Mouse (Mus musculus) macrophage (primary cell): Measurements from ENCODE around the gene Wdr12. TPM values are rescaled to one million over a fixed set of nuclear protein-coding genes. Genes with fewer than 3 reads are reported as not detected.
"Not testable (repeated sequence)": the region's sequence is repeated elsewhere in the genome, so short reads cannot be mapped to it uniquely, and the experiment has no call there.

Experiments used
- H3K27ac ChIP-seq: fragments of 350-480 bp; formaldehyde crosslinking; 2 replicates; pipeline ENCODE4 v1.9.0; 2021
- H3K36me3 ChIP-seq: fragments of 350-480 bp; formaldehyde crosslinking; 2 replicates; pipeline ENCODE4 v1.9.0; 2021; ENCODE audit errors: inconsistent target
- H3K4me3 ChIP-seq: fragments of 350-480 bp; formaldehyde crosslinking; 2 replicates; pipeline ENCODE4 v1.9.0; 2021; ENCODE audit errors: inconsistent target
- H3K79me2 ChIP-seq: fragments of 350-480 bp; formaldehyde crosslinking; 2 replicates; pipeline ENCODE4 v1.9.0; 2021; ENCODE audit errors: inconsistent target
- WGBS: methylation state at CpG from one replicate; pipeline ENCODE4 v1.1.7; 2026; ENCODE audit warnings: inconsistent platforms; ENCODE audit not compliant: missing documents; 5-methylcytosine and 5-hydroxymethylcytosine counted together
- polyA plus RNA-seq: library from polyadenylated mRNA; stranded (reverse); fragments of 250-400 nt; gene quantifications from 3 replicates; pipeline ENCODE4 v1.2.4, GENCODE M21; 2018; ENCODE audit warnings: inconsistent platforms
- total RNA-seq, 78 experiments: library from RNA; depleted of rRNA; stranded (reverse); fragments of 250-400 nt; gene quantifications; 1 replicate in 9 of 78; 2 replicates in 24 of 78; 3 replicates in 43 of 78; 4 replicates in 2 of 78; pipeline ENCODE4 v1.2.4; 2018; ENCODE audit warnings: inconsistent platforms in 56 of 78

Gene Wdr12
- 10 to 100 TPM in 15 of 26 experiments, 1 to 10 TPM in 11; 2.6 to 56.7 (median 15.1) TPM for total RNA-seq (2018; cell fraction: chromatin; rRNA removed)
- 10 to 100 TPM in 1 of 26 experiments, 1 to 10 TPM in 25; 4.2 to 10.1 (median 8.3) TPM for total RNA-seq (2018; cell fraction: cytosol; rRNA removed)
- total RNA-seq (2018; cell fraction: nucleus; rRNA removed), result 10 to 100 TPM in 9 of 26 experiments, 1 to 10 TPM in 17; 1.9 to 29.3 (median 5.9) TPM
- 9.2 to 17.4 TPM (median 16.3 TPM) in 3 replicates for polyA plus RNA-seq

DNA sequence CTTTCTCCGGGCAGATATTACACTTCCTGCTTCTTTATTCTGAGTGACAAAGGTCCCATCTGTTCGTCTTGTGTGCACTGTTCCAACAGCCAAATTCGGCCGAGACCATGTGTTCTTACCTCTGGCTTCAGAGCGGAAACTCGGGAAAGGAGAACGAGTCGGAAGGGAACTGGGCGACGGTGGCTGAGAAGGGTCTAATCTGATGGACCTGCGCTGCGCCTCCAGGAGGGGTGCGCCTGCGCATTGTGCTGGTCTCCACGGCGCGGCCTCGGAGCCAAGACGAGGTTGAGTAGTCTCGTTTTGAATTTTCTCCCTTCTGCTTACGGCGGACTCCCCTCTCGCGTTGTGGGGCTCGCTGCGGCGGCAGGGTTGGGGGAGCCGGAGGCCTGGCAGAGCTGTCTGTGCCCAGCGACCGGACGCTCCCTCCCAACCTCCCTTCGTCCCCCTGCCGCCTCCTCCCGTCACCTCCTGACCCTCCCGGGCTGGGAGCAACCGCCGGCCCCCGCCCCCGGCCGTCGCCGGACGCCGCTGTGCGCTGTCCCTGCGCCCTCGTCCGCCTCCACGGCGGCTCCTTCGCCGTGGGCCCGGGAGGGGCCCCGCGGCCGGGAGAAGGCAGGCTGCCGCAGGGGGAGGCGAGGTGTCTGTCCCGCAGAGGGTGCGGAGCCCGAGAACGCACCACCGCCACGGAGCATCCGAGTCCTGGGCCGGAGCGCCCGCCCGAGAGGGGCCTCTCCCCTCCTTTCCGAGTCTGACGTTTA lies at the start of gene Wdr12, which contains the start of gene Carf:
Gene Wdr12 (minus strand): TSS at position 622 of the 758 bp plus-strand sequence.
Gene Carf (plus strand): TSS at position 224 of the 758 bp plus-strand sequence.
- peak within 1 kb of the TSS; percentile 86 for H3K4me3 ChIP-seq
- H3K79me2 ChIP-seq, result peaks cover 17% of the 10 kb centered on the region; the same call in 1 of the 2 replicates
- H3K27ac ChIP-seq, result peak within 1 kb of the TSS; percentile 77
- WGBS, result 2% methylated on average over 67 of the region's 71 CpGs
- H3K36me3 ChIP-seq, result peaks cover 6% of the 10 kb centered on the region; the same call in 1 of the 2 replicates

DNA sequence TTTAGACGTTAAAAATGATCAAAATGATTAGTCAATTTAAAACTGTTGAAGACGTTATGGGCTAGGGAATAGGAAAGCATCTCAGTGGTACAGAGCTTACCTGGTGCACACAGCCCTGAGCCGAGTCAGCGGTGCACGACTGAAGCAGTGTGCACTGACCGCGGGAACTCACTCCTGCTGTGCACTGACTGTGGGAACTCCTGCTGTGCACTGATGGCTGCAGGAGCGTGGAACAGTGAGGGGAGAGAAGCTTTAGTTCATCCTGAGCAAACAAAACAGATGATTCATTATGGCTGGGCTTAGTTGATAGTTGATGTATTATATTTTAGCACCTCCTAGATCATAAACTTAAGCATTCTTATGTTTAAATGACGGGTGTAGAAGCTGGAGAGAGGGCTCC lies 38.9 kb upstream of the Wdr12 start:
- Histone ChIP-seq H3K79me2 (no peaks in the 10 kb centered on the region), H3K27ac (no peak overlapping the region), H3K4me3 (no peak overlapping the region), H3K36me3 (no peaks in the 10 kb centered on the region)
- WGBS, result 89% methylated on average over 9 of the region's 9 CpGs

DNA sequence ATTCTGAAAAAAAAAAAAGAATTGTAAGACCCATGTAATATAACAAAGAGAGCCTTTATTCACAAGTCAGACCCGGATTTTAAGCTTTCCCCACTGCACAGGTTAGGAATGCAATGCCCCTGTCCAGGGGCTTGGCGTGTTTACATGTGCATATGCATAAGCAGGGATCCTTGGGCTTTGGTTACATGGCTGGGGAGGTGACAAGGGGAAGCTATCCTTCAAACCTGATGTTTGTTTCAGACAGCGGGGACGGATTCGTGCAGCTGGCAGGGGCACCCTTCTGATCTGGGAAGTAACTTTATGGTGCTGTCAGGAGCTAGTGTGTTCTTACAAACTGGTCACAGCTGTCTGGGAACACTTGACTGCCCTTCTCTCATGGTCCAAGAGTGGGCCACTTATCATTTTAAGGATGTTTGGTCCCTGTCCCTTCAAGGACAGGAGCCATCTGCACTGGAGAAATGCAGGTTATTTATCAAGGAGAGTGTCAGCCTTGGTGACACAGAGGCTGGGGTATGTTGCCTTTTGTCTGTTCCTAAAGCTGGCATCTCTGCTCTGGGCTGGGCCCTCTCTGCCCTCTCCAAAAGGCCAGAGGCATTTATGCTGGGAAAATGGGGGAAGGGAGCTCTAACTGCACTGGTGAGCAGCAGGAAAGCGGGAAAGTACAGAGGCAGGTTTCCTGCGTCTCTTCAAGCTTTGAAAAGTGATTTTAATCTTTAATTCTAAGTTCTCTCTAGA lies 19.4 kb upstream of the Wdr12 start:
- no peaks in the 10 kb centered on the region for H3K79me2 ChIP-seq
- no peak overlapping the region for H3K27ac ChIP-seq
- WGBS, result 91% methylated on average over 7 of the region's 7 CpGs
- no peaks in the 10 kb centered on the region for H3K36me3 ChIP-seq
- H3K4me3 ChIP-seq, result no peak overlapping the region

DNA sequence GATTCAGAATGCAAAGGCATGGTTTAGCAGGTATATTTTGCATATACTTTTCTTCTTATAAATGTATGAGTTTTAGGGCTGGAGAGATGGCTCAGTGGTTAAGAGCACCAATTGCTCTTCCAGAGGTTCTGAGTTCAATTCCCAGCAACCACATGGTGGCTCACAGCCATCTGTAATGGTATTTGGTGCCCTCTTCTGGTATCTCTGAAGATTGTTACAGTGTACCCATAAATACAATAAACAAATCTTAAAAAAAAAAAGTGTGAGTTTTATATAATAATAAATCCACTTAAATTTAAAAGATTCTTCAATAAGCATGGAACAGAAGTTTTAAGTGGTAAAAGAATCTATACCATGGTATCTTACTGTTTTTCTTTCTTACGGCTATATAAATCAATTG lies 6.1 kb upstream of the Wdr12 start:
- whole genome bisulfite sequencing, result 100% methylated on average over 1 of the region's 1 CpGs
- Histone ChIP-seq H3K27ac (no peak overlapping the region), H3K79me2 (no peaks in the 10 kb centered on the region; the same call in 1 of the 2 replicates), H3K4me3 (no peak overlapping the region), H3K36me3 (no peaks in the 10 kb centered on the region; the same call in 1 of the 2 replicates)

DNA sequence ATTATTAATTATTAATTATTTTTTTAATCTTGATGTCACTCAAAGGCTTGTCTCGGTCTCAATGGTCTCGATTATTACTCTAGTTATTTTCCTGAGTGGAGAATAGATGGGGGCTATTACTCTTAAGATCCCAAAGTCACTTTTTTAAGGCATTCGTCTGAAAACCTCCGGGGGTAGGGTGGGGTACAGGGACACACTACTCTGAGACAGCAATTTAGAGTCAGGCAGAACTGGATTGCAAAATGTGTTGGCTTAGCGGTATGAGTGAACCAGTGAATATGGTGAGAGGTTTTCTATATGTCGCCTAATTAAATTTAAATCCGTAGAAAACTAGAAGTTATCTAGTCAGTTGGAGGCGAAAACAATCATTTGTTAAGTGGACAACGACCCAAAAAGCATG lies 394 bp upstream of the Wdr12 start:
- 12% methylated on average over 9 of the region's 9 CpGs for WGBS
- no peak overlapping the region for H3K27ac ChIP-seq
- peaks cover 17% of the 10 kb centered on the region; the same call in 1 of the 2 replicates for H3K79me2 ChIP-seq
- peak overlapping the region; percentile 86 for H3K4me3 ChIP-seq
- H3K36me3 ChIP-seq, result peaks cover 4% of the 10 kb centered on the region; the same call in 1 of the 2 replicates

DNA sequence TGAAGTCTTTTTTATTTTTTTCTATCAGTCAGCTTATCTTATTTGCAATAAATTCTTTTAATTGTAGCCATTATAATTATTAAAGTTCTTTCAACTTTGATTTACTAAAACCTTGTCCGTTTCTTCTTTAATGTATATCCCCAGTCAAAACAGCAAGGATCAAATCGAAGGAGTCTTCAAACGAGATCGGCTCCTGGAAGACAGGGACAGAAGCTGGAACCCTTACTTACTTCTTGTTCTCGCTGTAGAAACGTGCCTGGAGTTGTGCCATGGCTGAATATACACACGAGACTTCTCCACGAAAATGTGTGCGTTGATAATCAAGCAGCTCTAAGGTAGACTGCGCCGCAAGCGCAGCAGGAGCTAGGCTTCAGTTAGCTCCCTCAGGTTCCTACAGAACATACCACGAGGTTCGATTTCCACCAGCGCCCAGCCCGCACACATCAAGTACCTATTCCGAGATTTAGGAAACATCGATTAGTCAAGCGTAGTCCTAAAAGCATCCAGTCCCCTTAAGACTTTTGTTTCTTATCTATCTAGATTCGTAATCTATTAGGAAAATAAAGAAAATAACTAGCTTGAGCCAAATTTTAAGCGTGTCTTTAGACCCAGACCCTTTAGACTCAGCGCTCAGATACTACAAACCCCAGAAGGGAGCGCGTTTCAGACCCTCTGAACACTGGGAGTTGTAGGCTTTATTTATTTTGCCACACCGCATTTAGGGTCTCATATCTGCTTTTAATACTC lies 995 bp downstream of the Wdr12 start:
- Histone ChIP-seq H3K27ac (peak overlapping the region; percentile 77), H3K79me2 (peaks cover 17% of the 10 kb centered on the region; the same call in 1 of the 2 replicates), H3K4me3 (peak overlapping the region; percentile 86), H3K36me3 (peaks cover 6% of the 10 kb centered on the region; the same call in 1 of the 2 replicates)
- WGBS, result 0% methylated on average over 25 of the region's 25 CpGs

DNA sequence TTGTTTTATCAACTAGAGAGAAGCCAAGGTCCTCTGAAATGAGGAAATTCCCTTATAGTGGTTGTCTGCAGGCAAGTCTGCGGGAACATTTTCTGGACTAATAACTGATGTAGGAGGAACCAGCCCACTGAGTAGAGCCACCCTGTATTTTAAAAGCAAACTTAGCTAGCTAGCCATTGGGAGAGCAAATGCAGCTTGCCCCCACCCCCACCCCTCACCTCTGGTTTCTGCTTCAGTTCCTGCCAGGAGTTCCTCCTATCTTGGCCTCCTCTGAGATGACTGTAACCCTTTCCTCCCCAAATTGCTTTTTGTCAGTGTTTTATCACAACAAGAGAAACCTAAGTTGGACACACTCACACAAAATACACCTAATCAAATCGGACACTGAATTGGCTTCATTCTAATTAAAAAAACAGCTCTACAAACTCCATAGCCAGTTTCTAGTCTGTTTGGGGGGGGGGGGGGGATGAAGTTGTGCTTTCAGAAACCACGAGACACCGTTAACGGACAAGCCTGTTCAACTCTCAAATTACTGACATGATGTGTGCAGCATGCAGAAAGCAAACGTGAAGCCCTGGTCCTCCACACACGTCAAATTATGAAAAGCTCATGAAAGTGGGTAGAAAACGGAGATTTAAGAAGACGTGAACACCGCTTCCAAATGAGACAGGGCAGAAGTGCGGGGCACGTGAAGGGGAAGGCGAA lies 1.7 kb downstream of the Wdr12 start:
- 4% methylated on average over 13 of the region's 13 CpGs for WGBS
- peak overlapping the region; percentile 86 for H3K4me3 ChIP-seq
- peaks cover 6% of the 10 kb centered on the region; the same call in 1 of the 2 replicates for H3K36me3 ChIP-seq
- H3K79me2 ChIP-seq, result peaks cover 17% of the 10 kb centered on the region; the same call in 1 of the 2 replicates
- peak overlapping the region; percentile 77 for H3K27ac ChIP-seq

DNA sequence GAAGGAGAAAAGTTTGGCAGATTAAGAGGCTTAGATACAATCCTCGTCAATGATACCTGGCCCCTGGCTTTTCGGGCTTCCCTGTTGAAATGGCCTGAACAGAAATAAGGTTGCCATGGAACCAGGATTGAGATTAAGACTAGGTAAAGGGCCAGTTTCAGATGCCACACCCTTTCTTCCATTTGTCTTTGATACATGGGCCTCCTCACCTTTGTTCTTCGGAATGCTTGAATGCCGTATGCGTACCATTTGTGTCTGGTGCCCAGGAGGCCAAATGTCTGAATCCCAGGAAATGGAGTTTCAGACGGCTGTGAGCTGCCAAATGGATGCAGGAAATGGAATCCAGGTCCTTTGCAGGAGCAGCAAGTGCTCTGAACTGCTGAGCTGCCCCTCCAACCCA lies 22.0 kb downstream of the Wdr12 start:
- H3K4me3 ChIP-seq, result no peak overlapping the region
- WGBS, result 92% methylated on average over 6 of the region's 6 CpGs
- no peak overlapping the region for H3K27ac ChIP-seq
- no peaks in the 10 kb centered on the region for H3K79me2 ChIP-seq
- H3K36me3 ChIP-seq, result peaks cover 23% of the 10 kb centered on the region; the same call in 1 of the 2 replicates

DNA sequence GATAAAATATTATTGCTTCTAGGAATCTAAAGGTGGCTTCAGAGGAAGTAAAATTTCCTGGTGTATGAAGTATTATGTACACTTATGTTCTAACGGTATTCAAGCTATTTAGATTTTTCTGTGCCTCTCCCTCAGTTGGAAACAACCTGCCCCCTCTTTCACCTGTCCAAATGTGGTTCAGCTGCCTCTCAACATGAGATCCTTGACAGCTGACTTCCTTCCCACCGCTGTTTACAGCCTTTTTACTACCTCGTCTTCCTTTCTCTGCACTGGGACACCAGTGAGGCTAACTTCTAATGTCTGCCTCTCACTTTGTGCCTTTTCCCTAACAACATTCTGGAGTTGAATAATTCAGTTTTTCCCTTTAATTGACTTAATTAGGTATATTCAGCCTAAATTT lies 22.9 kb downstream of the Wdr12 start:
- Histone ChIP-seq H3K36me3 (peaks cover 23% of the 10 kb centered on the region; the same call in 1 of the 2 replicates), H3K4me3 (no peak overlapping the region), H3K79me2 (no peaks in the 10 kb centered on the region), H3K27ac (no peak overlapping the region)
- WGBS, result 61% methylated on average over 3 of the region's 3 CpGs

DNA sequence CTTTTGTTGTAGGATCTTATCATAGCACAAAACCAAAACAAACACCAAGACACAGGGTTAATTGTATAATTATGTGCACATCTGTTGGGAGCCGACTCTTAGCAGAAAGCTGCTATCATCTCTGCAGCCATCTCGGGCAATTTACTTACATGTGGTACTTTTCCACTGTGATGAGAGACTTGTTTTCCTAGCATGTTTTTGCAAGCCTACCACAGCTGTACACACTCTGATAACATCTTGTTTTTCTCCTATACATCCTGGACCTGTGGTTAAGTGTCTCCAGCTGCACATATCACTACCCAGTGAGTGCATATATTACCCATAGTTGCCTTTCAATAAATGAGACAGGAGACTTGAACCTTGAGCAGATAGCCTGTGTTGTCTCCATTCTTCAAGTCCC lies 23.5 kb downstream of the Wdr12 start:
- H3K36me3 ChIP-seq, result peaks cover 19% of the 10 kb centered on the region; the same call in 1 of the 2 replicates
- no peaks in the 10 kb centered on the region for H3K79me2 ChIP-seq
- 100% methylated on average over 2 of the region's 2 CpGs for WGBS
- no peak overlapping the region for H3K27ac ChIP-seq
- no peak overlapping the region for H3K4me3 ChIP-seq

DNA sequence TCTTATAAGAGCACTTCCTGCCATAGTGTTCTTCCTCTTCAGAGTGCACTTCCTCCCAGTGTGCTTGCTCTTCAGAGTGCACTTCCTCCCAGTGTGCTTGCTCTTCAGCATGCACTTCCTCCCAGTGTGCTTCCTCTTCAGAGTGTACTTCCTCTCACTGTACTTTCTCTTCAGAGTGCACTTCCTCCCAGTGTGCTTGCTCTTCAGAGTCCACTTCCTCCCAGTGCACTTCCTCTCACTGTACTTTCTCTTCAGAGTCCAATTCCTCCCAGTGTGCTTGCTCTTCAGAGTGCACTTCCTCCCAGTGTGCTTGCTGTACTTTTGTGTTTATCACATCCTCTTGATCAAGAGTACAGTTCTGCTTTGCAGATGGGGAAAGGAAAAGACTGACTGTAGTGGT lies 27.7 kb downstream of the Wdr12 start:
- peak overlapping the region; percentile 28 for H3K27ac ChIP-seq
- H3K4me3 ChIP-seq, H3K36me3 ChIP-seq, H3K79me2 ChIP-seq: not testable (repeated sequence)

DNA sequence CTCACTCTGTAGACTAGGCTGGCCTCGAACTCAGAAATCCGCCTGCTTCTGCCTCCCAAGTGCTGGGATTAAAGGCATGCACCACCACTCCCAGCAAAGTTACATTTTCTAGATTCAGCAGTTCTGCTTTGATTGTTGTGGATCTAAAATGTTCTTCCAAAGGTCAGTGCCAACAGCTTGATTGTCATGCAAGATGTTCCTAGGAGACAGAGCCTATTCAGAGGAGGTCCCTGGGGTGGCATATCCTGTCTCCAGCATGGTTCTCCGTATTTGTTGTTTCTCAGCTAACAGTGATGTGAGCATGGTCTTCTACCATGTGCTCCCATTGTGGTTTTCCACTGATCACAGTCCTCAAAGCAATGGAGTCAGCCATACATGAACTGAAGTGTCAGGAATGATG lies 42.1 kb downstream of the Wdr12 start:
- Histone ChIP-seq H3K36me3 (no peaks in the 10 kb centered on the region), H3K79me2 (no peaks in the 10 kb centered on the region), H3K27ac (no peak overlapping the region), H3K4me3 (no peak overlapping the region)
- WGBS, result 73% methylated on average over 1 of the region's 3 CpGs

DNA sequence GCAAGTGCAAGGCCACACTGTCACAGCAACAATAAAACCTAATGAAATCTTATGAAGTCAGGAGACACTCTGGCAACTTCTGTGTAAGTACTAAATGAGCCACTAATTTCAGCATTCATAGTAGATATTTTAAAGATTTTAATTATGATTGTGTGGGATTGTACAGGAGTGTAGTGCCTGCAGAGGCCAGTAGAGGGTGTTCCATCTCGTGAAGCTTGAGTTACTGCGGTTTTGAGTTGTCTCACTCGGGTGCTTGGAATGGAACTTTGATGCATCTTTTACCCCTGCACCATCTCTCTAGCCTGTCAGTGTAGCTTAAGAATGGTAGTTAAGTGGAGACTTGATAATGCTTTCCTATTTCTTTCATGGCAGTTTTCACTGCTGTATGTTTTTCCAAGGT lies 43.8 kb downstream of the Wdr12 start:
- Histone ChIP-seq H3K79me2 (no peaks in the 10 kb centered on the region), H3K27ac (no peak overlapping the region), H3K36me3 (no peaks in the 10 kb centered on the region), H3K4me3 (no peak overlapping the region)
- WGBS, result 58% methylated on average over 3 of the region's 3 CpGs

DNA sequence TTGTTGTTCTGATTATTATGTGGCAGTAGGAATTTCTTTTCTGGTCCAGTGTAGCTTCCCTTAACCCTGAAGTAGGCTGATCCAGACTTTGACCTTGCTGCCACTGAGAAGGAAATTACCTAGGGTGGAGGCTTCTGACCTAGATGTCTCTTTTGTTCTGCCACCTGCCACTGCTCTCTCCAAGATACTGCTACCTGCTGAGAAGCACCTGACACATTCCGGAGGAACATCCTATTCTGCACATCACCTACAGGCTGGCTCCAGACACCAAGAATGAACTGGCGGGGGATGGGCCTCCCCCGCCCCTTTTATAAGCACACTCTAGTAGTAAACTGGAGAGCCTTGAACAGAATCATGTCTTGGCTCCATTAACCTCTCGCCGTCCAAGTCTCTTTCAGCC lies 51.0 kb downstream of the Wdr12 start:
- not testable (repeated sequence) for H3K4me3 ChIP-seq, H3K79me2 ChIP-seq
- 95% methylated on average over 5 of the region's 5 CpGs for WGBS

More for the DNA sequence above, 51.0 kb downstream of the Wdr12 start:
- H3K27ac ChIP-seq, H3K36me3 ChIP-seq: not testable (repeated sequence)
